Mouse (Mus musculus) CD4-positive, CD25-positive, alpha-beta regulatory T cell, adult 2 months (primary cell): ENCODE results near the gene Map3k5.

Experiments
- DNase-seq: peaks from one replicate; pipeline ENCODE4 v3.0.0-alpha.2; 2012; ENCODE audit warnings: low read depth, low spot score

Gene Map3k5

GRCm38 (mm10) chr10:20185264-20185663, 251.0 kb downstream of the Map3k5 start:
- no peak for DNase-seq

- DNase-seq: no peak
Measured at GRCm38 (mm10) chr10:20185806-20186205, 251.5 kb downstream of the Map3k5 start.

GRCm38 (mm10) chr10:20186800-20187273, 252.6 kb downstream of the Map3k5 start:
- no peak for DNase-seq

DNA sequence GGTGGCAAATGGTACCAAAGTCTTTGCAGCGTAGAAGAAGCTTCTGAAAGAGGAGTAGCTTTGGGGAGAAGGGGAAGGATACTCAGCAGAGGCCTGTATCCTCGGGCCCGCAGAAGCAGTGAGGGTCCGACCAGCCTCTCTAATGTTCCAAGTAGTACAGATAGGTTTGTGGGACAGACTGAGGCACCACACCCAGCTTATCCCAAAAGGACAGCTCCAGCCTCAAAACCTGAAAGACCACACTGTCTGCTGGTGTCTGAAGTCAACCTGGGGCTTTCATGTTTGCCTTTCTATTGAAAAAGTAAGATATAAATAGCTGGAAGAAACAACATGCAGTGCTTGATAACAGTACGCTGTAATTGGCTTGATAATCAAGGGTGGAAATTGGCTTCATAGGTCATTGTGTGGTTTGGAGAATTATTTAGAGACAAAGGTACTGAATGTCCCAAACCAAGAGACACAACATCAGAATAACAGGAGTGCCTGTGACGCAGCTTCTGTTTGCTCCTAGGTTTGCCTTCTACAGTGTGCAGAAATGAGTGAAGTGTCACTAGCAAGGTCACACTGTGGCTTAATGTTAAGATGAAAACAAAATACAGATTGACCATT, 256.0 kb downstream of the Map3k5 start:
- DNase-seq: no peak
